Mouse (Mus musculus) spleen, adult 2 months (tissue): ENCODE results near the gene Galk1. TPM values are rescaled to one million over a fixed set of nuclear protein-coding genes. Genes with fewer than 3 reads are reported as not detected.

Experiments used
- DNase-seq, 2 experiments: peaks; one replicate each; pipeline versions ENCODE4 v3.0.0 to v3.0.0-alpha.2; 2012 to 2021; ENCODE audit warnings: low spot score in 2 of 2, low read depth in 1 of 2
- H3K27ac ChIP-seq: fragments of 200-500 bp; 2 replicates; pipeline ENCODE4 v1.5.1; 2012; ENCODE audit warnings: low read length, inconsistent platforms; ENCODE audit not compliant: insufficient read depth
- H3K27me3 ChIP-seq: fragments of 200-500 bp; 2 replicates; pipeline ENCODE4 v1.6.1; 2012; ENCODE audit warnings: mild to moderate bottlenecking, moderate library complexity, low read length, inconsistent platforms; ENCODE audit not compliant: control insufficient read depth, insufficient read depth
- H3K36me3 ChIP-seq: fragments of 200-500 bp; 2 replicates; pipeline ENCODE4 v1.6.1; 2012; ENCODE audit warnings: mild to moderate bottlenecking, low read length, inconsistent platforms; ENCODE audit not compliant: control insufficient read depth, insufficient read depth
- H3K4me1 ChIP-seq: fragments of 200-500 bp; 2 replicates; pipeline ENCODE4 v1.6.1; 2011; ENCODE audit warnings: inconsistent platforms; ENCODE audit not compliant: control insufficient read depth, insufficient read depth, insufficient read length
- H3K4me3 ChIP-seq: fragments of 200-500 bp; 2 replicates; pipeline ENCODE4 v1.5.1; 2011; ENCODE audit warnings: mild to moderate bottlenecking, inconsistent platforms; ENCODE audit not compliant: insufficient read depth, insufficient read length; ENCODE audit errors: extremely low read depth
- CTCF ChIP-seq: fragments of 200-500 bp; IDR thresholded peaks from 2 replicates; pipeline ENCODE4 v1.5.1; 2011; ENCODE audit warnings: mild to moderate bottlenecking, inconsistent platforms; ENCODE audit not compliant: insufficient read depth, insufficient read length, insufficient replicate concordance; ENCODE audit errors: extremely low read depth
- POLR2A ChIP-seq: fragments of 200-500 bp; IDR thresholded peaks from 2 replicates; pipeline ENCODE4 v1.6.1; 2011; ENCODE audit warnings: low read depth, low read length, inconsistent platforms
- WGBS: fragments of 180-500 bp; shearing (Covaris S2); methylation state at CpG from one replicate; pipeline ENCODE4 v1.1.7; 2018; 5-methylcytosine and 5-hydroxymethylcytosine counted together
- polyA plus RNA-seq: library from polyadenylated mRNA; depleted of rRNA; stranded (reverse); fragments of >200 nt; gene quantifications from 2 replicates; pipeline ENCODE4 v1.2.3, GENCODE M21; 2012

Gene Galk1
- polyA plus RNA-seq, 1 experiment: 30.8 TPM

DNA sequence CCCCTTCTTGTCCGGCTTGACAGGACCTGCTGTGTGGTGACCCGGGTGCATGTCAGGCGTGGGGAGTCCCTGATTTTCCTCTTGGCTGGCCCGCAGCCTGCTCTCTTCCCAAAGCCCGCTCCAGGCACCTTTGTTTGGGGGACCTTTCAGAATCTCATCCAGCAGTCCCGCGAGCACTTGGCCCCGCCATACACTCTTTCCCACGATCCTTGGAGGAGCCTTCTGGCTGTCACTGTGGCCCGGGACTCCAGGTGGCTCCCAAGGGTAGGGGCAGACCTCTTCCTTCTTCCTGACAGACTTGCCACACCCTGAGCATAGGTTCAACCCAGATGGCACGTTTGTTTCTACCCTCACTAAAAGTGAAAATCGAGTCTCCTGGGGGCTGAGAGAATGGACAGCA lies 37.0 kb downstream of the Galk1 start:
- no peak overlapping the region for H3K27ac ChIP-seq
- H3K36me3 ChIP-seq: no peaks in the 10 kb centered on the region
- 59% methylated on average over 12 of the region's 12 CpGs for WGBS

GRCm38 (mm10) chr11:115975083-115975420 lies 37.5 kb downstream of the Galk1 start:
- Histone ChIP-seq H3K36me3 (no peaks in the 10 kb centered on the region), H3K4me1 (peaks cover 3% of the 10 kb centered on the region; the same call in 1 of the 2 replicates), H3K27ac (no peak overlapping the region), H3K27me3 (peaks cover 6% of the 10 kb centered on the region), H3K4me3 (peak overlapping the region; percentile 45; the same call in 1 of the 2 replicates)
- no peak for TF ChIP-seq POLR2A
- no peak for TF ChIP-seq CTCF
- DNase-seq: no peak
- 7% methylated on average over 18 of the region's 18 CpGs for WGBS

More for the DNA sequence above, 37.0 kb downstream of the Galk1 start:
- no peak for DNase-seq
- Histone ChIP-seq H3K4me1 (peaks cover 3% of the 10 kb centered on the region; the same call in 1 of the 2 replicates), H3K27me3 (peaks cover 6% of the 10 kb centered on the region), H3K4me3 (no peak overlapping the region)
- TF ChIP-seq CTCF: no peak
- TF ChIP-seq POLR2A: no peak

DNA sequence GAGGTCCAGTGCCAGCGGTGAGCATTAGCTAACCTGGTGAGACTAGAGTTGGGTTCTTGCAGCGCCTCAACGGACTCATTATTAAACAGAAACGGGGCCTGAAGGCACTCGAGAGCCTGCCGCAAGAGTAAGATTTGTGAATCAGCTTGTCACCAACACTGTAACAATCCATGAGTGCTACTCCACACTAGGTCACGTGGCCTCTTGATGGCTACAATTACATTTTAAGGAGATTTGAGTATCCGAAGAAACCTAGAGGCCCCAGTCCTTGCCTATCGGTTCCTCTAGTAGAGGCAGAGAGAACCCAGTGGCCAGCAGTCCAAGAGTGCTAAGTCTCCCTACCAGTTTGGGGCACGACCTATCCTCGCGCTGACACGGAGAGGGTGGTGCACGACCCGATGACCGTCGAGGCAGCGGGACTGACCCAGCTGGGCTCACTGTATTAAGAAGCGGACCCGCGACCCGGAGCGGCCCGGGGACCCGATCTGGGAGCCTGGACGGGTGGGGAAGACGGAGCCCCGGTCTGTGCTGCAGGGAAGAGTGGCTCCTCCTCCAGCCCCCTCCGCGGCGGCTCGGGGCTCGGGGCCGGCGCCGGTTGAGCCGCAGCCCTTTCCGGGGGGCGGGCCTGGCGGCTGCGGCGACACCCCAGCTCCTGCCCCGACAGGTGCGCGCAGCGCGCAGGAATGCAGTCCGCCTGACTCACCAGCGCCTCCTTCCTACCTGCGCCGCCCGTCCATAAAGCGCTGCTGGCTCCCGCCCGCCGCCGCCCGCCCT lies 38.0 kb downstream of the Galk1 start, which contains the start of gene Itgb4:
Itgb4 (plus strand) TSS at position 401 of the 774 bp plus-strand sequence.
- peak in 1 of 2 experiments; percentile 60 for DNase-seq
- H3K27me3 ChIP-seq: peaks cover 6% of the 10 kb centered on the region
- H3K27ac ChIP-seq: no peak within 1 kb of the TSS

GRCm38 (mm10) chr11:115971016-115971415 lies 41.5 kb downstream of the Galk1 start:
- no peak for DNase-seq
- H3K27me3 ChIP-seq: peaks cover 6% of the 10 kb centered on the region
- TF ChIP-seq CTCF (no peak), POLR2A (no peak)
- peaks cover 9% of the 10 kb centered on the region for H3K4me1 ChIP-seq
- H3K36me3 ChIP-seq: no peaks in the 10 kb centered on the region
- no peak overlapping the region for H3K4me3 ChIP-seq
- 87% methylated on average over 6 of the region's 6 CpGs for WGBS
- H3K27ac ChIP-seq: no peak overlapping the region

More for the DNA sequence above, 38.0 kb downstream of the Galk1 start, which contains the start of gene Itgb4:
- Histone ChIP-seq H3K4me1 (peaks cover 3% of the 10 kb centered on the region; the same call in 1 of the 2 replicates), H3K4me3 (peak within 1 kb of the TSS; percentile 45; the same call in 1 of the 2 replicates), H3K36me3 (no peaks in the 10 kb centered on the region)
- TF ChIP-seq POLR2A: no peak
- no peak for TF ChIP-seq CTCF
- WGBS: 11% methylated on average over 50 of the region's 58 CpGs

GRCm38 (mm10) chr11:115970006-115970673 lies 42.4 kb downstream of the Galk1 start:
- Histone ChIP-seq H3K4me3 (no peak overlapping the region), H3K36me3 (peaks cover under 1% of the 10 kb centered on the region; the same call in 1 of the 2 replicates), H3K27ac (no peak overlapping the region), H3K27me3 (peaks cover 6% of the 10 kb centered on the region), H3K4me1 (peaks cover 9% of the 10 kb centered on the region)
- TF ChIP-seq CTCF (no peak), POLR2A (no peak)
- DNase-seq: no peak
- 67% methylated on average over 15 of the region's 15 CpGs for WGBS

DNA sequence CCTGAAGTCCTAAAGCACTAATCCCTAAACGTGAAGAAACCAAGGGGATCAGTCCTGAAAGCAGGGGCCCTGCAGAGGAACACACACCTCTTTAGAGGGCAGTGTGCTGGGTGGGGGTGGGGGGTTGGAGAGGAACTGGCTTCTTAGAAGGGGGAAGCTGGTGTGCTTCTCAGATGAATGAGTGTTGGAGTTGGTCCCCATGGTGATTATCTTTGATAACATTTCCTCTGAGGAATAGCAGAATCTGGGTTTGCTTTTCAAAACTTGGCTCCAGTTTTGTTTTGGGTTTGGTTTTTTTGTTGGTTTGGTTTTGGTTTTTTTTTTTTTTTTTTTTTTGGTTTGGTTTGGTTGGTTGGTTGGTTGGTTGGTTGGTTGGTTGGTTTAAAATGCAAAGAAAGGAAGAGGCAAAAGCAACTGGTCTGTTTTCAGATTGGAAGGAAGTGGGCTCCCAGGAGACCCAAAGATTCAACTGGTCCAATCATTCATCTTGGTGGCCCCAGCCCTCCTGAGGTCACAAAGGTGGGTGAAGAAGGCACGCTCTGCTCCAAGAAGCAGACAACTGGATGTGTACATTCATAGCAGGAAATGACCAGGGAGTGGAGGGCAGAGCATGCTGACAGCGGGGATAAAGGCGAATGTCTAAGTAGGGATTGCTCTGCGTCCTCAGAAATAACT lies 43.7 kb downstream of the Galk1 start:
- Histone ChIP-seq H3K27ac (no peak overlapping the region), H3K4me1 (peaks cover 6% of the 10 kb centered on the region; the same call in 1 of the 2 replicates), H3K27me3 (no peaks in the 10 kb centered on the region), H3K36me3 (peaks cover 14% of the 10 kb centered on the region), H3K4me3 (no peak overlapping the region)
- 33% methylated on average over 5 of the region's 5 CpGs for WGBS
- DNase-seq: no peak
- TF ChIP-seq POLR2A: no peak
- TF ChIP-seq CTCF: no peak
